Mouse (Mus musculus) bone marrow, adult 2 months (tissue): Measurements from ENCODE around the gene Plcxd2. TPM values are rescaled to one million over a fixed set of nuclear protein-coding genes. Genes with fewer than 3 reads are reported as not detected.

Source experiments
- H3K27ac ChIP-seq: fragments of 200-500 bp; 2 replicates; pipeline ENCODE4 v1.5.1; 2012; ENCODE audit warnings: low read depth, mild to moderate bottlenecking, control low read depth, inconsistent platforms, low read length; ENCODE audit not compliant: control insufficient read depth, poor library complexity, insufficient read depth
- H3K4me1 ChIP-seq: fragments of 200-500 bp; 2 replicates; pipeline ENCODE4 v1.6.1; 2011; ENCODE audit warnings: low read length; ENCODE audit not compliant: control insufficient read depth, insufficient read depth
- H3K4me3 ChIP-seq: fragments of 200-500 bp; replicated peaks from 2 replicates; pipeline ENCODE3; 2011; ENCODE audit warnings: mild to moderate bottlenecking, low read depth, low read length, control low read depth; ENCODE audit not compliant: control insufficient read depth
- CTCF ChIP-seq: fragments of 200-500 bp; IDR thresholded peaks from 2 replicates; pipeline ENCODE4 v1.5.1; 2011; ENCODE audit warnings: low read length, control low read depth; ENCODE audit not compliant: control insufficient read depth, insufficient read depth
- POLR2A ChIP-seq: fragments of 200-500 bp; IDR thresholded peaks from 2 replicates; pipeline ENCODE4 v1.6.1; 2011; ENCODE audit warnings: low read depth, mild to moderate bottlenecking, control low read depth, low read length, borderline replicate concordance; ENCODE audit not compliant: control insufficient read depth
- WGBS: fragments of 180-500 bp; shearing (Covaris S2); methylation state at CpG from one replicate; pipeline ENCODE4 v1.1.7; 2018; 5-methylcytosine and 5-hydroxymethylcytosine counted together
- polyA plus RNA-seq: library from polyadenylated mRNA; stranded (reverse); fragments of >200 nt; gene quantifications from 2 replicates; pipeline ENCODE4 v1.2.4, GENCODE M21; 2011; ENCODE audit warnings: low replicate concordance; ENCODE audit not compliant: missing spikeins, insufficient read depth, insufficient read length

Plcxd2 gene
- polyA plus RNA-seq, 1 experiment: 0.85 TPM

- no peaks in the 10 kb centered on the region for H3K4me1 ChIP-seq
- TF ChIP-seq POLR2A (no peak), CTCF (no peak)
- WGBS: 71% methylated on average over 9 of the region's 9 CpGs
- H3K4me3 ChIP-seq: no peak overlapping the region
- no peak overlapping the region for H3K27ac ChIP-seq
Observed at GRCm38 (mm10) chr16:45973959-45974686, 35.9 kb downstream of the Plcxd2 start.

- no peaks in the 10 kb centered on the region for H3K4me1 ChIP-seq
- WGBS: 82% methylated on average over 2 of the region's 2 CpGs
- no peak overlapping the region for H3K27ac ChIP-seq
- H3K4me3 ChIP-seq: no peak overlapping the region
- TF ChIP-seq CTCF: no peak
- TF ChIP-seq POLR2A: no peak
Observed at GRCm38 (mm10) chr16:45970187-45970586, 39.8 kb downstream of the Plcxd2 start.

- Histone ChIP-seq H3K27ac (no peak overlapping the region), H3K4me3 (no peak overlapping the region), H3K4me1 (no peaks in the 10 kb centered on the region)
- WGBS: 60% methylated on average over 5 of the region's 5 CpGs
- no peak for TF ChIP-seq CTCF
- TF ChIP-seq POLR2A: no peak
Observed at GRCm38 (mm10) chr16:45968716-45969115, 41.3 kb downstream of the Plcxd2 start.

GRCm38 (mm10) chr16:45967471-45967870 is 42.5 kb downstream of the Plcxd2 start:
- Histone ChIP-seq H3K4me3 (no peak overlapping the region), H3K4me1 (no peaks in the 10 kb centered on the region), H3K27ac (no peak overlapping the region)
- WGBS: 19% methylated on average over 7 of the region's 7 CpGs
- TF ChIP-seq POLR2A (no peak), CTCF (peak; percentile 76)

- no peak overlapping the region for H3K27ac ChIP-seq
- TF ChIP-seq POLR2A: no peak
- TF ChIP-seq CTCF: no peak
- WGBS: 71% methylated on average over 5 of the region's 5 CpGs
- no peaks in the 10 kb centered on the region for H3K4me1 ChIP-seq
- no peak overlapping the region for H3K4me3 ChIP-seq
Observed at GRCm38 (mm10) chr16:45966604-45967003, 43.4 kb downstream of the Plcxd2 start.

GRCm38 (mm10) chr16:45964777-45965176 is 45.2 kb downstream of the Plcxd2 start:
- TF ChIP-seq CTCF: no peak
- TF ChIP-seq POLR2A: no peak
- Histone ChIP-seq H3K4me3 (no peak overlapping the region), H3K4me1 (no peaks in the 10 kb centered on the region), H3K27ac (no peak overlapping the region)
- 77% methylated on average over 6 of the region's 6 CpGs for WGBS

- no peak for TF ChIP-seq CTCF
- TF ChIP-seq POLR2A: no peak
- 77% methylated on average over 8 of the region's 8 CpGs for WGBS
- no peak overlapping the region for H3K4me3 ChIP-seq
- H3K4me1 ChIP-seq: no peaks in the 10 kb centered on the region
- no peak overlapping the region for H3K27ac ChIP-seq
Observed at GRCm38 (mm10) chr16:45963837-45964236, 46.2 kb downstream of the Plcxd2 start.

GRCm38 (mm10) chr16:45963088-45963487 is 46.9 kb downstream of the Plcxd2 start:
- no peak overlapping the region for H3K27ac ChIP-seq
- no peak overlapping the region for H3K4me3 ChIP-seq
- 87% methylated on average over 5 of the region's 5 CpGs for WGBS
- TF ChIP-seq CTCF (no peak), POLR2A (no peak)
- H3K4me1 ChIP-seq: no peaks in the 10 kb centered on the region

GRCm38 (mm10) chr16:45960978-45961377 is 49.0 kb downstream of the Plcxd2 start:
- Histone ChIP-seq H3K4me1 (no peaks in the 10 kb centered on the region), H3K27ac (no peak overlapping the region), H3K4me3 (no peak overlapping the region)
- TF ChIP-seq POLR2A: no peak
- no peak for TF ChIP-seq CTCF
- 76% methylated on average over 3 of the region's 3 CpGs for WGBS
